Mouse (Mus musculus) adrenal gland, adult 8-10 months (tissue): ENCODE measurements at regions not wholly inside any gene's neighbourhood (a gene's known extent, or its start where the extent isn't known, plus 50 kb on each side); places are given as distances from the start of the nearest gene placed in this dataset.
"Not testable (repeated sequence)": the region's sequence is repeated elsewhere in the genome, so short reads cannot be mapped to it uniquely, and the experiment has no call there.

Source experiments
- DNase-seq: peaks from one replicate; pipeline ENCODE4 v3.0.0; 2022

GRCm38 (mm10) chr15:26953818-26954385 lies 58.5 kb upstream of the Fbxl7 start:
- DNase-seq: no peak

- no peak for DNase-seq
Observed at GRCm38 (mm10) chr15:26958980-26959379, 63.6 kb upstream of the Fbxl7 start.

GRCm38 (mm10) chr15:26968392-26969025 lies 73.1 kb upstream of the Fbxl7 start:
- DNase-seq: no peak

GRCm38 (mm10) chr15:26970770-26971169 lies 75.4 kb upstream of the Fbxl7 start:
- no peak for DNase-seq

GRCm38 (mm10) chr15:26993054-26993453 lies 97.7 kb upstream of the Fbxl7 start:
- no peak for DNase-seq

- no peak for DNase-seq
Observed at GRCm38 (mm10) chr15:27009069-27009468, 113.7 kb upstream of the Fbxl7 start.

- no peak for DNase-seq
Observed at GRCm38 (mm10) chr15:27013906-27014658, 118.7 kb upstream of the Fbxl7 start.

- no peak for DNase-seq
Observed at GRCm38 (mm10) chr15:27014659-27014974, 119.2 kb upstream of the Fbxl7 start.

GRCm38 (mm10) chr15:27020471-27020870 lies 125.1 kb upstream of the Fbxl7 start:
- no peak for DNase-seq

- DNase-seq: no peak
Observed at GRCm38 (mm10) chr15:27033261-27033660, 137.9 kb upstream of the Fbxl7 start.

GRCm38 (mm10) chr15:27043788-27044187 lies 148.4 kb upstream of the Fbxl7 start:
- no peak for DNase-seq

- DNase-seq: no peak
Observed at GRCm38 (mm10) chr15:27050673-27051072, 155.3 kb upstream of the Fbxl7 start.

- no peak for DNase-seq
Observed at GRCm38 (mm10) chr15:27063456-27063855, 168.1 kb upstream of the Fbxl7 start.

- no peak for DNase-seq
Observed at GRCm38 (mm10) chr15:27063971-27064370, 168.6 kb upstream of the Fbxl7 start.

GRCm38 (mm10) chr15:27067691-27068090 lies 172.3 kb upstream of the Fbxl7 start:
- DNase-seq: no peak

GRCm38 (mm10) chr15:27077926-27078325 lies 182.5 kb upstream of the Fbxl7 start:
- no peak for DNase-seq

GRCm38 (mm10) chr15:27082826-27083225 lies 187.4 kb upstream of the Fbxl7 start:
- no peak for DNase-seq

- no peak for DNase-seq
Observed at GRCm38 (mm10) chr15:27083596-27083995, 188.2 kb upstream of the Fbxl7 start.

GRCm38 (mm10) chr15:27089155-27089554 lies 193.8 kb upstream of the Fbxl7 start:
- no peak for DNase-seq

- no peak for DNase-seq
Observed at GRCm38 (mm10) chr15:27094102-27094501, 198.7 kb upstream of the Fbxl7 start.

GRCm38 (mm10) chr15:27095231-27095630 lies 199.9 kb upstream of the Fbxl7 start:
- no peak for DNase-seq

GRCm38 (mm10) chr15:27101610-27102009 lies 206.2 kb upstream of the Fbxl7 start:
- DNase-seq: not testable (repeated sequence)

GRCm38 (mm10) chr15:27109130-27109529 lies 213.8 kb upstream of the Fbxl7 start:
- DNase-seq: no peak

- no peak for DNase-seq
Observed at GRCm38 (mm10) chr15:27129697-27130096, 234.3 kb upstream of the Fbxl7 start.
